Mouse (Mus musculus) spleen, adult 18-20 months (tissue): ENCODE measurements around the gene Acap2.

ENCODE experiments used
- DNase-seq, 2 experiments: peaks; one replicate each; pipeline ENCODE4 v3.0.0; 2022; ENCODE audit warnings: mixed read lengths in 2 of 2

The Acap2 gene

DNA sequence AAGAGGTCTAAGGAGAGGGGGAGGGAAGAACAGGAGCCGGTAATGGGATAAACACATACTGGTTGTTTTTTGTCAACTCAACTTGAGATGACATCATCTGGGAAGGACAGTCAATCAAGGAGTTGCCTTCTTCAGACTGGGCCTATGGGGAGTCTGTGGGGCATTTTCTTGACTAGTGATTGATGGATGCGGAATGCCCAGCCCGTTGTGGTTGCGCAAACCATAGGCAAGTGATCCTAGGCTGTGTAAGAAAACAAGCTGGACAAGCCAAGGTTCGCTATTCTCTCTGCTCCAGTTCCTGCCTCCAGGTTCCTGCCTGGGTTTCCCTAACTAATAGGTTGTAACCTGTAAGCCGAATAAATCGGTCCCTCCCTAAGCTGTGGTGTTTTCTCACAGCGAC is 4.1 kb upstream of the Acap2 start:
- DNase-seq: no peak

DNA sequence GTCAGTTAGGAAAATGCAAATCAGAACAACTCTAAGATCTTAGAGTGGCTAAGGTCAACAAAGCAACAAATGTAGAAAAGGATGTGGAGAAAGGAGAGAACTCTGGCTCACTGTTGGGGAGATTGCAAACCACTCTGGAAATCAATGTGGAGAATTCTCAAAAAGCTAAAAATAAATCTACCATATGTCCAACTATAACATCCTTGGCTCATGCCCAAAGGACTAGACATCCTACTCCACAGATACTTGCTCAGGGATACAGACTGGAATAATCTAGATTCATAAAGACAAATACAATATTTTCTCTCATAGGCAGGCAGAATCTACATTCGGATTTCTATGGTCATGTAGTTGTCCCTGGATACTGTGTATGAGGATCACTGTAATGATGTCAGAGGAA is 3.2 kb upstream of the Acap2 start:
- no peak for DNase-seq

DNA sequence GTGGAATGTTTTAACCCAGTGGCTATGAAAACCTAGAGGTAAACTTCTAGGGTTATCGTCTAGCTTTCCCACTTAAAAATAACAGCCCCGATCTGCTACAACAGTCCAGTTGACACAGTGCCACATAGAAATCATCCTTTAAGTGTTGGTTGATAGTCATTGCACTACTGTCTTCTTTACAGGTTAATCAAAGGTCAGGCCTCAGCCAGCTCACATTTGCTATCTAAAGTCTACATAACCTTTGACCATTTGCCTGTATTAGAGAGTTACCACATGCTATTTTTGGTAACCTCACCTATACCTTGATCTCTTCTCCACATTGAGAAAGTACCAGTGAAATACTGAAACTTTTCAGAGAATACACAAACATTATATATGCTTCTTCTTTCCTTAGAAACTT is 659 bp upstream of the Acap2 start:
- DNase-seq: peak in 1 of 2 experiments; percentile 1

DNA sequence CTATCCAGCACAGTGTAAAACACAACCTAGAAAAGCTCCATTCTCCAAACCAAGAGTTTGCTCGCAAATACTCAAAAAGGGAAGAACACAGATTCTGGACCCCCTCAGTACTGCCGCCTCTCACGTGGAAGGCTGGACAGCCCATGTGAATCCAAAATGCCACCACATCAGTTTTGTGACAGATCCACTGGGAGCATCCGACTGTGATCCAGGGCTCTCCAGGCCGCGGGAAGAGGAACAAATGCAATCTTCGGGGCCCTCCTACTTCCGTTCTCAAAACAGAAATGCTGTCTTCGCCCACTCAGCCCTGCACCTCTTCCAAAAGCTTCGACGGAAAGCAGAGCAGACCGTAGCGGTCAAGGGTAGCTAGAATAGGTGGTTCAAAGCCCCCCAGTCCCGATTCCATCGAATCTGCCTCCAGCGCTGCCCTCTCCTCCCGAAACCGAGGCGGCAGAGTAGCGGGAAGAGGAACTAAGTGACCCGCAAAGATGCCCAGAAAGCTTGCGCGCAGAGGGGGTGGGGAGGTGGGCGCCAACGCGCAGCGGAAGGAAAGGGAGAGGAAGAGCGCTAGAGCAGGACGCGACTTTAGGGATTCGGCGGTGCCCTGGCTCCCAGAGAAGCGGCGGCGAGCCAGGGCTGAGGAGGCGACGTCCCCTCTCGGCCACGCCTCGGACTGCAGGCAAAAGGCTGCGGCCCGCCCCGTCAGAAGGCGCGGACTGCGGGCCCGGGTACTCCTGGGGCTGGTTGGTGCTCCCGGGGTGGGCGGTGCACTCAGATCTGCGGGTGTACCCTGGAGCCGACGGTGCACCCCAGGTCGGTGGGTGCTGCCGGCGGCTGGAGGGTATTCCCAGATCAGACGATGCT is 887 bp downstream of the Acap2 start:
- DNase-seq: peak; percentile 38 to 52

DNA sequence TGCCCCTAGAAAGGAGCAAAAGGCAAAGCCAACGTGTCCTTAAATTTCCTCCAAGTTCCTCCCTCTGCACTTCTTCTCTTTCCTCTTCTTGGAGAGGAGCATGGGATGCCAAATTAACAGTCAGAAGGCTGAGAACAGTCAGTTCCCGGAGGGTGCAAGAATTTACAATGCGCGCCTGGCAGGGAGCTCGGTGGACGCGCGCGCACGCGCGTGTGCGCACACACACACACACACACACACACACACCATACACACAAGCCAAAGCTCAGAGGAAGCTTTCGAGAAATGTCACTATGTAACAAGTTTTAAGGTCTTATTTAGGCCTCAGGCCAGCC is 1.5 kb downstream of the Acap2 start:
- DNase-seq: peak in 1 of 2 experiments; percentile 23

DNA sequence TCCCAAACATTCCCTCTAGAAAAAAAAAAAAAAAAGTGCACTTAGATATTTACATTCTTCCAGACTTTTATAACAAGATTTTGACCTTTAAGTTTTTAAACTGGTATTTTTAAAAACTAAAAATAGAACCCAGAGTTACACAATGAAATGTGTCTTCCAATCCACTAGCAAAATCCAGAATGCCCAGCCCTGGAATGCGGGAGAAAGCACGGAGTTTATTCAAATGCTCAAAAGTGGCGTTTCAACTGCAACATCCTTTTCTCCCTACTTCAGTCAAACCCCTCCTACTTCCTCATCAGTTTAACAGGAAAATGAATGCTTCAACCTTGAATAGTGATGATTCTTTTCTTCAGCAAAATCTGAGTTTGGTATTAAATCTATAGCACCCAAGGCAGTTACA is 4.1 kb downstream of the Acap2 start:
- no peak for DNase-seq

DNA sequence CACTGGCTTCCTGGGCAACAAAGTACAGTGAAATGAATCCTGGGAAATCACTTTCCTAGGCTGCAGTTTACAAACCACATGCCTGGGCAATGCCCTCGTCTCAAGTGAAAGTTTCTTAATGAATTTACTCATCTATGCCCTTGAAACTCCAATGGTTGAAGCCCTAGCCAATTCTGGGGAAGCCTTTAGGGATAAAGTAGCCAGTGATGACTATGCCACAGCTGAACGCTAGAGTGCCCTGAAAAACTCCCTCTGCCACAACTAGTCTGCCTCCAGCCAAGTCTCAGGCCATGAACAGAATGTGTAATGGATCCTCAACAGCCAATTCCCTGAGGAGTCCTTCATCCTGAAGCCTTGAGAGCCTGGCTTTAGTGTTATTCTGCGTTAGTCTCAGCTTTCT is 8.5 kb downstream of the Acap2 start:
- no peak for DNase-seq

DNA sequence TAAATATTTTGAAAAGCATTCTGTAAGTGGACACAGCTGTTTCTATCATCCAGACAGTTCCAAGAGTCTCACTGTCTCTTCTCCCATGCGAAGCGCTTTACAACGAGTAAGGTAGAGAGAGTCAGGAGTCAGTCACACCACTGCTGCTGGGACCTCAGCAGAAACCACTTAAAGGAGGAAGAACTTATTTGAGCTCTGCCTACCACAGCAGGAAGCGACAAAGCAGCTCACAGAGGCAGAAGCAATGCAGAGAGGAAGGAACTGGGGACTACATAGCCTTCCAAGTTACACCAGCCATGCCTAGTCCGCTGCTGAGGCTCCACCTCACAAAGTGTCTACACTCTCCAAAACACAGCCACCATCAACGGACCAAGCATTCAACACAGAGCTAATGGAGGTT is 9.2 kb downstream of the Acap2 start:
- peak; percentile 42 to 51 for DNase-seq

DNA sequence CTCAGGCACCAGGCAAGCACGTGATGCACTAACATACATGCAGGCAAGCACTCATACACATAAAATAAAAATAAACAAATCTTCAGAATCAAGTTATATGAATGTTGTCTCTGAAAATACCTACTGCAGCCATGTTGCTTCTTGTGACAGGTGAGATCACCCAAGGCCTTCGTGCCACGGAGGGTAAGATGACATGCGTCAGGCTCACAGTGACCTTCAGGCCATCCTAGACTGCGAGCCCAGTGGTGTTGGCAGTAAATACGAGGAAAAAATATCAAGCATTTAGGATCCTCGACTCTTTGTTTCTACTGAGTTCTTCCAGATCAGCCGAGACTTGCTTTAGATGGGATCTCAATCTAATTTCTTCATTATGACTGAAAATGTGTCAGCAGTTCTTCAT is 10.6 kb downstream of the Acap2 start:
- DNase-seq: no peak

DNA sequence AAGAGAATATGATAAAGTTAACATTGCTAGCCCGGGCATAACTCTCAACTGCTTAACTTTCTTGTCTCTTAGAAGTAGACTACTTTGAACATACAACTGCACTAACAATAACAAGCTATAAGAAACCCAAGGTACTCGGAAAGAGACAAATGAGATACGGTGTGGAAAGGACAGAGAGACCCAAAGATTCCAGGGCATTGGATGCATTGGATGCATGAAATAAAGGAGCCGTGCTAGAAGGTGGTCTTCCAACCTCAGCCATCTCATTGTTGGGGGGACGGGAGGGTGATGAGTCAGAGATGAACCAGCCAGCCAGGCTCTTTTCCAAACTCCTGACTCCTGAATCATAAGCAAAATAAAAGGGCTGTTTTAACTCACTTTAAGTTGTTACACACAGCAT is 11.8 kb downstream of the Acap2 start:
- no peak for DNase-seq

DNA sequence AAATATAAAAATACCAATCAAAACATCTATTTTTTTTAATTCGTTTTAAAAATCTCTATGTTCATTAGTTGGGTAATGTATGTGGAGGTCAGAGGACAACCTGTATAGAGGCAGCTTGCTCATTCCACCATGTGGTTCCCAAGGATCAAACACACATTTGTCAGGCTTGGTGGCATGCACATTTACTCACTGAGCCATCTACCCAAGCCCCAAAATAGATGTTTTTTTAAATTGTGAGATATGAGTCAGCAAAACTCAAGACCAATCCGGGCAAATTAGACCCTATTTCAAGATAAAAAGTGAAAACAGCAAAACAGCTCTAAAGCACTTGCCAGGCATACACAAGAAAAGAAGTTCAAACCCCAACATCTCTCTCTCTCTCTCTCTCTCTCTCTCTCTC is 12.2 kb downstream of the Acap2 start:
- no peak for DNase-seq

DNA sequence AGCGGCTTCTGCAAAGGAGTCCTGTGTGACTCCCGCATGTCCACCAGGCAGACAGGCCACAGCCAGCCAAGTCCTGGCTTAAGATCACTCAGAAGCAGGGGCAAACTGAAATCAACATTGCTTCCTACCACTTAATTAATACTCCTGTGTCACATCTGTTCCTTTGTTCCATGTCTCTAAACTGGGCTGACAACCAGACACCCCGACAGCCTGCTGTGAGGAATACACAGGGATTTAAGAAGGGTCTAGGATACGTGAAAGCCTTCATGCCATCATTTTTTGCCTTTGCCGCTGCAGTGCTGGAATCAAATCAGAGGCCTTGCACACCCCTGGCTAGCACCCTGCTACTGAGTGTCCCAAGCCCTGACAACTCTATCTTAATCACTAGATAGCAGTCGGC is 12.8 kb downstream of the Acap2 start:
- DNase-seq: no peak

DNA sequence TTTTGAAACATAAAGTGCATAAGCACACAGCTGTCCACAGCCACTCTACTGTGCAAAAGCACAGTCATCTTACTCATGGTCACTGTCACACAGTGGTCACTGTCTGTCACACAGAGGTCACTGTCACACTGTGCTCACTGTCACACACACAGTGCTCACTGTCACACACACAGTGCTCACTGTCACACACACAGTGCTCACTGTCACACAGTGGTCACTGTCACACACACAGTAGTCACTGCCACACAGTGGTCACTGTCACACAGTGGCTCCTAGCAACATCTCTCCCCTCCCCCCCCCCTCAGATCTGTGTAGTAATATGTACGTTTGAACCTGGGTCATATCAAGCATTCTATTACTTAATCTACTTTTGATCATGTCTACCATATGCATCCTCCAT is 13.9 kb downstream of the Acap2 start:
- DNase-seq: no peak

DNA sequence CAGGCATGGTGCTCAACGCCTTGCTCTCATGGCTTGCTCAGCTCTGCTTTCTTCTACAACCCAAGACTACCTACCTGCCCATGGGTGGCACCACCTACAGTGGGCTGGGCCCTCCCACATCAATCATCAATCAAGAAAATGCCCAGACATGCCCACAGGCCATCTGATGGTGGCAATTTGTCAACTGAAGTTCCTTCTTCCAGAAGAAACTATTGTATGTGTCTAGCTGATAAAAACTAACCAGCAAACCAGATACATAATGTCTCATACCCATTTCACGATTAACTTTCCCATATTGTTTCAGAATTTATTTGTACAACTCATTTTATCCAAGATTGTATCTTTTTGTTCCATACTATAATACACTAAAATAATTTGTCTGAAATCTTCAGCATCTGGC is 15.3 kb downstream of the Acap2 start:
- no peak for DNase-seq

DNA sequence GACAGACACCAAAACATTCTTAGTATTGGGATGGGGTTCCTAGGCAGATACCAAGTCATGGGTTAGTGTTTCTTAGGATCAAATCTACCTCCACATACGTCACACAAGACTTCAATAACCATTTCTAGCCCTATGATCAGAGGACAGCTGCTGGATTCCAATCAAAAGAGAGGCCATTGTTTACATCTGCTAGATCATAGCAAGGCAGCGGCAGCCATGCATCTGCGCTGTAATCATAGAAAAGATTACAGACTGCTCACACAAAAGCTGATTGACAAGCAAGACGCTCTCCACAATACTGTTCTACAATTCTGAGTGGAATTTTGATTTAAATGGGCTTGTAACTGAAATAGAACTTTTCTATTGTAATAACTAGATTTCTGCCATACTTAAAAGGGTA is 16.3 kb downstream of the Acap2 start:
- no peak for DNase-seq

DNA sequence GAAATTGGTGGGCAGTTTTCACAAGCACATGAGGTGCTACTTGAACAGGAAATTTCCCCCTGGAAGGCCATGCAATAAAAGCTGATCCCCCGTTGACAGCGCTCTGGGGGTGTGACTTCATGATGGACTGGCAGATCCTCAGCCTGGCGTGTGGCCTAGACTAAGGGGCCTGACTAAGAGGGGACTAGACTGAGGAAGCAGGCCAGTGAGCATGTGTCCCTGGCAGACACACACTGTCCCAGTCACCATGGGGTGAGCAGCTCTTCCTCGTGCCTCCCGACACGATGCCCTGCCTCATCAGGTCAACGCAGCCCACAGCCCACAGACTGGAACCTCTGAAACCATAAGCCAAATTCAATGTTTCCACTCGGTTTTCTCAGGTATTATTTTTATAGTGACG is 18.5 kb downstream of the Acap2 start:
- no peak for DNase-seq

DNA sequence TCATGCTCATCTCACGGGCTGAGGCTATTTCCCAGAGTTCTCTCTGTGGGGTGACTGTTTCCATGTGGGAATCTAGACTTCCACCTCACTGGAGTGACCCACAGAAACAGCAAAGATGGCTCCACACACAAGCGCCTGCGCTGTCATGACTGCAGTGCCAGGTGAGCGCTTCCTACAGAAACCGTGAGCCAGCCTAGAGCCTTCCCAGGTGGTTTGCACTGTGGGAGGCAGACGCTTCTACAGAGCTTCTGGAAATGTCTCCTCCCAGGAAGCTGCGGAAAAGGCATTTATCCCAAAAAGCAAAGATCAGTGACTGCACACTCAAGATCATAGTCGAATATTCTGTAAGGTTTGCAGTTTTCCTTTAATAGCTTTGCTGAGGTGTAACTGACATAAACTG is 20.2 kb downstream of the Acap2 start:
- no peak for DNase-seq

DNA sequence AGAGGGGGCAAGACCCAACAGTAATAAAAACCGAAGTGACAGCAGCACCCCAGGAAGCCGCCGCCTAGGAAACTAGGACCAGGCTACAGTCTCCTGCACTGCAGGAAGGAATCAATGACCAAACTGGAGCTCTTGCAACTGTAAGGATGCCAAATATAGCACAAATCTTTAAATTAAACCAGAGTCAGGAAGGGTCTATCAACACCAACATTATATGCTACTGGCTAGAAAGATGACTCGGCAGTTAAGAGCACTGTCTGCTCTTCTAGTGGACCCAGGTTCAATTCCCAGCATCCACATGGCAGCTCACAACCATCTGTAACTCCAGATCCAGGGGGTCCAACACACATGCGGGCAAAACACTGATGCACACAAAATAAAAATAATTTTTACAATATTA is 21.7 kb downstream of the Acap2 start:
- DNase-seq: no peak

DNA sequence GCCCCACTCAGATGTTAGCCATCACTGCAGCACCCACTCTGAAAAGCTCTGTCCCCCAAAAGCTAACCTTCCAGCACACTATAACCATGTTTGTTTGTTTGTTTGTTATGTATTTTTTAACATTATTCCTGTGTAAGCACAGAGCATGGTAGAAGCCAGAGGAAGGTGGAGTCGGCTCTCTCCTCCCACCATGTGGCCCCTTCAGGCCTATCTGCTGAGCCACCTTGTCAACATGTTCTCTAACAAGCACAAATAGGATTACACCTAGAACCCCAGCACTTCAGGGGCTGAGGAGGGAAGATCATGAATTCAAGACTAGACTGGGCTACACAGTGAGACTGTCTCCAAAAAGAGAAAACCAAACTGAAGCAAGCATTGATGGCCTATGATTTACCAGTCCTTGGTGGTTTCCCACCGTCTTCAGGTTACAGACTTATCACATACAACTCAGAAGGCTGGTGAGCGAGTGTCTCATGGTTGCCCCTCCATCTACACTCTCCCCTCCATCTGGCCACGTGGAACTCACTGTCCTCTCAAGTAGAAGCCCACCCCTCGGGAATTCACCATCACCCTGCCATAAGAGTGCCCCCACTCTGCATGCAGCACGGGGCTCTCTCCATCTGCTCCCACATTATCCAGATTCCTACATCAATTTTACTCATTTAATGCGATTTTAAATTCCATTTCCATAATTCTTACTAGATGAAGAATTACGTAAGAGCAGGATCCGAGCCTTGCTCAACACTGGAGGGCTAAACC is 26.0 kb downstream of the Acap2 start:
- no peak for DNase-seq

DNA sequence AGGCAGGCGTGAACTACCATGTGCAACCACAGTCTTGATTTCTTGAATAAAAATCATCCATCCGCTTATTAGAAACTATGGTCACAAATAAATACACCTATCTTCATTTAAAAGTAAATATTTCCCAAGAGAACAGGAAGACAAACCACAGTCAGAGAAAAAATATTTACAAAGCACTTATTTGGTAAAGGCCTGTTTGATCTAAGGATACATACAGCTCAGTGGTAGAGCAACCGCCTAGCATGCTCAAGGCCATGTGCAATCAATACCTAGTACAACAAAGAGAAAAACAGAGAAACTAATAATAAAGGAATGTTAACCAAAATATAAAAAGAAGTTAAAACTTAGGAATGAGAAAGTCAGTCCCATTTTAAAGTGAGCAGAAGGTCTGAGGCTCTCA is 28.8 kb downstream of the Acap2 start:
- DNase-seq: no peak

DNA sequence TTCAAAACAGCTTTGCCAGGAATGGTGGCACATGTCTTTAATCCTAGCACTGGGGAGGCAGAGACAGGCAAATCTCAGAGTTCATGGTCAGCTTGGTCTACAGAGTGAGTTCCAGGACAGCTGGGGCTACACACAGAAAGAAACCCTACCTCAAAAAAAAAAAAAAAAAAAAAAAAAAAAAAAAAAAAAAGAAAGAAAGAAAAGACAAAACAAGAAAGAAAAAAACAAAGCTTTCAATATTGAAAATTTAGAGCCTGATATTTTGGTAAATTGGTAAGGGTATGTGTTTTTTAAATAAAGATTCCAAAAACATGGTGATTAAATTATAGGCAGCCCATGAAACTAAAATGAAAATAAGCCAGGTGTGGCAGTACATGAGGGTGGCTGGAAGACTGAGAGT is 29.6 kb downstream of the Acap2 start:
- no peak for DNase-seq

DNA sequence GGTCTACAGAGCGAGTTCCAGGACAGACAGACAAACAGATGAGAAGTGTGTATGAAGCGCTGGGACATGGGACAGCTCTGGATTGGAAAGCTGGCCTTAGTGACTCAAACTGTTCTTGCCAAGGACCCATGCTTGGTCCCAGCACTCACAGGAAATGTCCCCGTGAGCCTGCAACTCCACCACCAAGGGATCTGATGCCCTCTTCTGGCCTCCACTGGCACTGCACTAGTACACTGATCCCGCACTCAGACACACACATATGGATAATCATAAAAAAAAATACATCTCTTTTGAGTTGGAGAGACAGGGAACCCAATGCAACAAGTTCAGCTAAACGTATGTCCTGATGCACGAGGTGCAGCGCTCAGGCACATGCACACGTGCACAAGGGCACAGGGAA is 30.7 kb downstream of the Acap2 start:
- DNase-seq: no peak

DNA sequence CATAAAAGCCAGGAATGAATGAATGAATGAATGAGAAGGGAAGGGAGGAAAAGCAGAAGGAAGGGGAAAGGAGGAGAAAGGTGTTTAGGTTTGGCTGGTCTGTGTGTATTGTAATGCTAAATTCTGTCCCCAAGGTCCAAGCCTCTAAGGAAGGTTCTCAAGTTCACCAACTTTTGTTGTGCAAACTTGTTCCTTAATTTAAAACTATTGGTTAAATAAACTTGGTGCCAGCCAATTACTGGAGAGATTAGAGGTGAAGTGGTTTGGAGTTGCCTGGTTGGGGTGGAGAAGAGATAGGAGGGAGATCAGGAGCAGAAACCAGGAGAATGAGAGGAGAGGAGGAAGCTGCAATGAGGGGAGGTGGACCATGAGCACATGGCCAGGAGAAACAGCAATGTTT is 31.4 kb downstream of the Acap2 start:
- no peak for DNase-seq

DNA sequence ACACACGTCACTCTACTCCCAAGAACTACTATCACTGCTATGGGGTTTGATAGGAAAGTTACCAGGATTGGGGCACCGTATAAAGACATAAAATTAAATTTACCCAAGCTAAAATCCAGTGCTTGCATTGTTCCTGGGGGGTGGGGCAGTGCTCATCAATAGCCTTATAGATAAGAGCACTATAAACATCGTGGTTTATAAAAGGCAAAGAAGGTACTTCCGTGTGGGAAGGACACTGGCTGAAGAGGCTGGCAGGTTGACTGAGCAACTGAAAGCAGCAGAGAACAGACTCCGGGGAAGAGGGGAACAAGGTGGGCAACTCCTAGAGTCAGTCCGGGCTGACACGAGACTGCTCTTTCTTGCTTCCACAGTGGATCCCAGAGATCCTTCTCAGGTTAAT is 33.1 kb downstream of the Acap2 start:
- no peak for DNase-seq
